Mouse (Mus musculus) C2C12 (cell line): ENCODE measurements around the gene Mrm2. TPM values are rescaled to one million over a fixed set of nuclear protein-coding genes. Genes with fewer than 3 reads are reported as not detected.

Experiments used
- H3K27me3 ChIP-seq: one replicate; pipeline ENCODE4 v1.6.1; 2011; ENCODE audit not compliant: control insufficient read depth, insufficient read depth, insufficient read length
- H3K36me3 ChIP-seq: one replicate; pipeline ENCODE4 v1.6.1; 2011; ENCODE audit not compliant: control insufficient read depth, insufficient read depth
- H3K4me3 ChIP-seq: one replicate; pipeline ENCODE4 v1.5.1; 2011; ENCODE audit warnings: mild to moderate bottlenecking, control low read depth; ENCODE audit not compliant: poor library complexity, insufficient read depth, severe bottlenecking
- H3K79me2 ChIP-seq: one replicate; pipeline ENCODE4 v1.6.1; 2011; ENCODE audit not compliant: control insufficient read depth, insufficient read depth
- H3K79me3 ChIP-seq: one replicate; pipeline ENCODE4 v1.6.1; 2011; ENCODE audit warnings: low read depth, control low read depth
- H3ac ChIP-seq: one replicate; pipeline ENCODE3; 2011; ENCODE audit warnings: low read depth; ENCODE audit not compliant: control insufficient read depth, insufficient read length
- CEBPB ChIP-seq: IDR thresholded peaks from one replicate; pipeline ENCODE4 v1.6.1; 2011; ENCODE audit warnings: low read depth, mild to moderate bottlenecking, control low read depth, moderate library complexity
- CTCF ChIP-seq: IDR thresholded peaks from one replicate; pipeline ENCODE4 v1.5.1; 2011; ENCODE audit not compliant: control insufficient read depth, insufficient read depth, insufficient read length
- FOSL1 ChIP-seq: IDR thresholded peaks from one replicate; pipeline ENCODE4 v1.8.0; 2011; ENCODE audit warnings: mild to moderate bottlenecking, low read length; ENCODE audit not compliant: poor library complexity, insufficient read depth, severe bottlenecking
- MAX ChIP-seq: IDR thresholded peaks from one replicate; pipeline ENCODE4 v1.6.1; 2011; ENCODE audit warnings: mild to moderate bottlenecking, control low read depth
- MYOD1 ChIP-seq: IDR thresholded peaks from one replicate; pipeline ENCODE4 v1.6.1; 2011; ENCODE audit warnings: low read depth; ENCODE audit not compliant: control insufficient read depth, insufficient read length
- MYOG ChIP-seq: IDR thresholded peaks from one replicate; pipeline ENCODE4 v1.6.1; 2011; ENCODE audit not compliant: control insufficient read depth, insufficient read length; ENCODE audit errors: extremely low read depth
- USF1 ChIP-seq: IDR thresholded peaks from one replicate; pipeline ENCODE4 v1.6.1; 2011; ENCODE audit warnings: low read depth, mild to moderate bottlenecking, control low read depth, moderate library complexity
- polyA plus RNA-seq: library from polyadenylated mRNA; unstranded; fragments of >200 nt; fragmentation: generic; extraction: Trizol; gene quantifications from one replicate; pipeline ENCODE4 v1.2.1, GENCODE M21; 2012; ENCODE audit warnings: missing spikeins

The Mrm2 gene
- polyA plus RNA-seq, 1 experiment: 11.1 TPM

DNA sequence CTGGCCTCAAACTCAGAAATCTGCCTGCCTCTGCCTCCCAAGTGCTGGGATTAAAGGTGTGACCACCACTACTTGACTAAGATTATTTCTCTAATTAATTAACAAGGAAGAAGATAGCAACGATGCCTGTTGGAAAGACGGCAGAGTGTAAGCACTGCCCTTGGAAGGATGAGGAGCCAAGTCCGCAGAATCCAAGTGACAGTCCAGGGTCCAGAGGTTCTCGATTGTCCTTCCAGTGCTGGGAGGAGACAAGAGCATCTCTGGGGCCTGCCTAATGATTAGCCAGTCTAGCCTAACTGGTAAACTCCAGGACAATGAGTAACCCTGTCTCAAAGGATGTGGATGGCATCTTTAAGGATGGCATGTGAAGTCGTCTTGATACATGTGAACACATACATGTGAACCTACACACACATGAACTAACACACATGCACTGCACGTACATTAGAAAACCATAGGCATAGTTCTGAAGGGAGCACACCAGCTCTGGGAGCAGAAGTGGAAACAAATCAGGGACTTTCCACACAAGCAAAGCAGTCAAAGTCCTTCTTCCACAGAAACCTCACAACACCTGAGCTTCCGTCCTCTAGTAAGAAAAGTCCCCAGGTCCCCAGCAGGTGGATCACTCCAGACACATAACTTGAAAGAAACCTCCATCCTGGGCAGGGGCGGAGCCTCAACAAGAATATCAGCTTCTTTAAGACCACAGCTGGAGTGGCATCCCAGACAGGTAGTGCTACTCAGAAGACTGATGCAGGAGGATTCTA is 19.2 kb upstream of the Mrm2 start:
- H3ac ChIP-seq: no peak overlapping the region
- no peak overlapping the region for H3K4me3 ChIP-seq
- H3K79me2 ChIP-seq: no peaks in the 10 kb centered on the region
- peaks cover 34% of the 10 kb centered on the region for H3K36me3 ChIP-seq
- H3K27me3 ChIP-seq: no peaks in the 10 kb centered on the region
- no peak for TF ChIP-seq CEBPB
- TF ChIP-seq MAX: no peak
- TF ChIP-seq MYOD1: no peak
- TF ChIP-seq USF1: no peak
- no peak for TF ChIP-seq MYOG
- TF ChIP-seq CTCF: no peak
- TF ChIP-seq FOSL1: no peak
- H3K79me3 ChIP-seq: no peaks in the 10 kb centered on the region

DNA sequence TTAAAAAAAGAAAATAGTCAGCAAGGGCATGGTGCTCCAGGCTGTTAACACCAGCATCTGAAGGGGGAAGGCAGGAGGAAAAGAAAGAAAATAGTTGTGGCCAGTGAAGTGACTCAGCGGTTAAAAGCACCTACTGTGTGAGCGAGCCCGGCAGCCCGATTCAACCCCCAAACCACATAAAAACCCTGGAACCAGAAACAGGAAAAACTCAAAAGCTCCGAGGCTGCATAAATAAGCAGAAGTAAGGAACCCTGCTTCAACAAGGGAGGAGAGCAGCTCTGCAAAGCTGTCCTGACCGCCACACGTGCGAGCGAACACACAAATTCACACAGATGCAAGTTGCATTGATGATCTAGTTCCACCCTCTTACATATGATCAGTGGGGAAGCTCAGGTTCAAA is 18.2 kb upstream of the Mrm2 start:
- Histone ChIP-seq H3K36me3 (peaks cover 39% of the 10 kb centered on the region), H3K4me3 (no peak overlapping the region), H3ac (no peak overlapping the region), H3K79me2 (no peaks in the 10 kb centered on the region), H3K27me3 (no peaks in the 10 kb centered on the region), H3K79me3 (no peaks in the 10 kb centered on the region)
- TF ChIP-seq MYOG: no peak
- no peak for TF ChIP-seq CEBPB
- no peak for TF ChIP-seq MAX
- TF ChIP-seq CTCF: no peak
- no peak for TF ChIP-seq MYOD1
- TF ChIP-seq FOSL1: no peak
- no peak for TF ChIP-seq USF1

DNA sequence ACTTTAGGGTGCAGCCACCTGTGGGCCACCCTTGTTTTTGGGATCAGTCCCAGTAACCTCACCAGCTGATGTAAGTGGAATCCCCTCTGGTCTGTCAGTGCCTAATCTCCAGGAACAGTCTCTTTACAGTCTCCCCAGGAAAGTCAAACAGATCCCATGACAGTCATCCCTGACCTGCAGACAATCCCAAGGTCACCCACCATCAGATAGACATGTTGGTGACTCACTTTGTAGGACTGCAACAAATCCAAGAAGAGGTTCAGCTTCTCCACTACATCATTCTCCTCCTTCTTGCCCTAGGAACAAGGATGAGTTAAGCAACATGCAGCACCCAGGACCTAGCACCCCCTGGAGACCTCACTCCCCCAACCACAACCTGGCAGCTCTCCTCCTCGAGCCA is 14.4 kb upstream of the Mrm2 start:
- Histone ChIP-seq H3K79me2 (no peaks in the 10 kb centered on the region), H3K36me3 (peaks cover 16% of the 10 kb centered on the region), H3ac (no peak overlapping the region), H3K4me3 (no peak overlapping the region), H3K79me3 (no peaks in the 10 kb centered on the region), H3K27me3 (no peaks in the 10 kb centered on the region)
- TF ChIP-seq FOSL1: no peak
- no peak for TF ChIP-seq USF1
- no peak for TF ChIP-seq CEBPB
- no peak for TF ChIP-seq MYOD1
- TF ChIP-seq CTCF: no peak
- TF ChIP-seq MYOG: no peak
- TF ChIP-seq MAX: no peak

DNA sequence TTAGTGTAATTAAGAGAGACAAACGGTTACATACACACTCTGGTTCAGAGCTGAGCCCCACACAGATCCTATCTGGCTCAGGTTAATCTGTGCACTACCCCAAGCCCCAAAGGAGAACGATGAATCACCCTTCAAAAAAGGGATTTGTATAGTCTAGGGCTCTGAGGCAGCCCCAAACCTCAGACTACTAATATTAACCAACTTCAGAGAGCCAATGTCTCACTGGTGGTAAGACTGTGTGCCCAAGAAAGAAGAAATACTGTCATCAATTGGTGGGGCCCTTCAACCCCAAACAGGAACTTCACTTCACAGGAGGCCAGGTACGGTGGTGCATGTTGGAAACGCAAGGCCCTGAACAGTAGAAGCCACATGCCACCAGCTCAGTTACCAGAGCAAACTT is 13.5 kb upstream of the Mrm2 start:
- H3ac ChIP-seq: no peak overlapping the region
- H3K27me3 ChIP-seq: no peaks in the 10 kb centered on the region
- no peaks in the 10 kb centered on the region for H3K79me2 ChIP-seq
- no peaks in the 10 kb centered on the region for H3K79me3 ChIP-seq
- H3K36me3 ChIP-seq: peaks cover 17% of the 10 kb centered on the region
- H3K4me3 ChIP-seq: no peak overlapping the region
- TF ChIP-seq MYOD1 (no peak), USF1 (no peak), CTCF (no peak), MAX (no peak), FOSL1 (no peak), MYOG (no peak), CEBPB (no peak)

DNA sequence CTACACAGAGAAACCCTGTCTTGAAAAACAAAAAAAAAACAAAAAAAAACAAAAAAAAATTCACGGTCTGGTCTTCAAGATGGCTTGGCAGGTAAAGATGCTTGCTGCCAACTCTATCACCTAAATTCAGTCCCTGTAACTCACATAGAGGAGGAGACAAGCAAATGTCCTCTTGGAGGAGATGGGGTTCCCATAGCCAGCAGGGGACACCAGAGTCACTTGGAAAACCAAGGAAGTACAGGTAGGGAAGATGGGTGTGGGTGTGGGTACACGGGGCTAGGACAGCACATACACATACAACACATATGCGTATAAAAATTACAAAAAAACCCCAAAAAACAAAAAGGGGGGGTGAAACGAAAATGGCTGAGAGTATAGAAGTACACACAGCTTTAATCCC is 11.2 kb upstream of the Mrm2 start:
- TF ChIP-seq CEBPB (no peak), FOSL1 (no peak), MAX (no peak), MYOG (no peak), USF1 (no peak)
- Histone ChIP-seq H3K4me3 (no peak overlapping the region), H3K79me3 (no peaks in the 10 kb centered on the region), H3K36me3 (peaks cover 22% of the 10 kb centered on the region), H3K27me3 (no peaks in the 10 kb centered on the region), H3ac (no peak overlapping the region), H3K79me2 (no peaks in the 10 kb centered on the region)

DNA sequence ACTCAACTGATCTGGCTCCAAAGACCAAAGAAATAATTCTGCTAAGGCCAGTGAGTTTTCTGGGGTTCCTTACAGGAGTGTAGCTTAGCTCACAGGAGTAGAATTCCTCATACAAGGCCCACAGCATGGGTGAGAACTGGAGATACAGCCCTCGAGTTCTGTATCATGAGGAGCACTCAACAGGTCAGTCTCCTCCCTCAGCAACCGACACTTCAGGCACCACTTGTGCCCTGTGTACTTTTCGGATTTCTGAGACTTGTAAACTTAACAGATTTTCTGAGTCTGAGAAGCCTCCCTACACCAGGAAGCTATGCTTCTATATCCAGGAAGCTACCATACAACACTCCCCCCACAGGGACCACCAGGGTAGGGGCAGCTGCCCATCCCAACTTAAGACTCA is 8.1 kb upstream of the Mrm2 start:
- no peak overlapping the region for H3K4me3 ChIP-seq
- peaks cover 15% of the 10 kb centered on the region for H3K36me3 ChIP-seq
- no peaks in the 10 kb centered on the region for H3K27me3 ChIP-seq
- TF ChIP-seq MYOD1: no peak
- TF ChIP-seq MAX: no peak
- no peak for TF ChIP-seq FOSL1
- no peak for TF ChIP-seq USF1
- no peak for TF ChIP-seq CEBPB
- TF ChIP-seq CTCF: no peak
- no peak for TF ChIP-seq MYOG
- no peaks in the 10 kb centered on the region for H3K79me3 ChIP-seq
- no peak overlapping the region for H3ac ChIP-seq
- H3K79me2 ChIP-seq: no peaks in the 10 kb centered on the region
